Comparison of ENCODE assay signal across 10 mouse cellular contexts in genomic region chr7:70348064-70348976, GRCm38 (mm10). TPM values are rescaled to one million over a fixed set of nuclear protein-coding genes. Genes with fewer than 3 reads are reported as not detected.
DNase-seq lines count a peak whose midpoint lies in the region; ATAC-seq and TF ChIP-seq lines count a peak whose summit lies in the region.
"Had no signal": no experiment of that assay in that cellular context is flagged by ENCODE, and none has a peak within 500 bp of the region (broad histone marks: within the 10 kb centered on the region; RNA-seq: fewer than 3 reads in every experiment).

No protein-coding gene starts in this region.

- 35% methylated on average over 30 of the region's 30 CpGs for WGBS in lung, embryonic 16.5 days
- WGBS in hindbrain, embryonic 12.5 days = 7% methylated on average over 30 of the region's 30 CpGs
- WGBS in liver, embryonic 11.5 days = 12% methylated on average over 30 of the region's 30 CpGs
- WGBS in stomach, postnatal 0 days = 33% methylated on average over 30 of the region's 30 CpGs

- peak overlapping the region; percentile 96 for H3K27ac ChIP-seq in lung, embryonic 16.5 days (ENCODE audit: low read length)
- H3K27ac ChIP-seq in hindbrain, embryonic 12.5 days = peak overlapping the region; percentile 98
- H3K27ac ChIP-seq in liver, embryonic 11.5 days (ENCODE audit: low read depth, low read length) = peak overlapping the region; percentile 62
- H3K27ac ChIP-seq in stomach, postnatal 0 days (replicated peaks) = peak overlapping the region; percentile 77

- ATAC-seq in lung, embryonic 16.5 days (ENCODE audit: low read depth) = no peak
- ATAC-seq in hindbrain, embryonic 12.5 days (ENCODE audit: low FRiP score) = no peak
- ATAC-seq in liver, embryonic 11.5 days (replicated peaks; ENCODE audit: low FRiP score) = no peak
- ATAC-seq in stomach, postnatal 0 days (ENCODE audit: low FRiP score, low TSS enrichment) = no peak
- ATAC-seq in megakaryocyte progenitor cell, adult 5-6 weeks (replicated peaks; ENCODE audit: poor library complexity) = no peak
- ATAC-seq: Patski had no signal

- DNase-seq in lung, postnatal 10 days = no peak
- peak; percentile 37 for DNase-seq in liver, embryonic 11.5 days (ENCODE audit: low spot score)
- peak; percentile 21 for DNase-seq in stomach, postnatal 0 days (ENCODE audit: low spot score)
- no peak for DNase-seq in adrenal gland, postnatal 25 days
- DNase-seq in lung, postnatal 36 days = no peak
- DNase-seq: left cerebral cortex, postnatal 4 days had no signal

- H3K9me3 ChIP-seq in lung, embryonic 16.5 days (ENCODE audit: control insufficient read depth, low read length) = no peaks in the 10 kb centered on the region
- H3K9me3 ChIP-seq in hindbrain, embryonic 12.5 days (replicated peaks) = no peaks in the 10 kb centered on the region
- H3K9me3 ChIP-seq in liver, embryonic 11.5 days (ENCODE audit: control insufficient read depth, low read length) = no peaks in the 10 kb centered on the region
- H3K9me3 ChIP-seq in stomach, postnatal 0 days (ENCODE audit: control insufficient read depth, low read length) = no peaks in the 10 kb centered on the region

- no peak for TF ChIP-seq EP300 in stomach, postnatal 0 days (optimal IDR thresholded peaks at IDR 0.05)

- H3K4me2 ChIP-seq in lung, embryonic 16.5 days (ENCODE audit: low read depth, low read length) = peak overlapping the region; percentile 70
- H3K4me2 ChIP-seq in hindbrain, embryonic 12.5 days (replicated peaks) = peak overlapping the region; percentile 80
- peak overlapping the region; percentile 73 for H3K4me2 ChIP-seq in liver, embryonic 11.5 days
- H3K4me2 ChIP-seq in stomach, postnatal 0 days (replicated peaks; ENCODE audit: low read depth) = peak overlapping the region; percentile 88

- peak overlapping the region; percentile 95 for H3K9ac ChIP-seq in lung, embryonic 16.5 days (ENCODE audit: low read length)
- H3K9ac ChIP-seq in hindbrain, embryonic 12.5 days = peak overlapping the region; percentile 92
- peak overlapping the region; percentile 31 for H3K9ac ChIP-seq in liver, embryonic 11.5 days (ENCODE audit: low read depth, low read length)
- peak overlapping the region; percentile 58 for H3K9ac ChIP-seq in stomach, postnatal 0 days (ENCODE audit: low read length)

- H3K4me1 ChIP-seq in lung, embryonic 16.5 days (replicated peaks; ENCODE audit: control insufficient read depth, insufficient read depth, low read length) = peaks cover 59% of the 10 kb centered on the region
- H3K4me1 ChIP-seq in hindbrain, embryonic 12.5 days = peaks cover 71% of the 10 kb centered on the region
- peaks cover 12% of the 10 kb centered on the region for H3K4me1 ChIP-seq in liver, embryonic 11.5 days (replicated peaks; ENCODE audit: control insufficient read depth, insufficient read depth, low read length)
- H3K4me1 ChIP-seq in stomach, postnatal 0 days (replicated peaks; ENCODE audit: control insufficient read depth, insufficient read depth) = peaks cover 7% of the 10 kb centered on the region; the same call in 1 of the 2 replicates

- peak overlapping the region; percentile 66 for H3K4me3 ChIP-seq in lung, embryonic 16.5 days (ENCODE audit: low read length)
- peak overlapping the region; percentile 70 for H3K4me3 ChIP-seq in hindbrain, embryonic 12.5 days
- H3K4me3 ChIP-seq in liver, embryonic 11.5 days (ENCODE audit: low read depth, low read length) = no peak overlapping the region
- peak overlapping the region; percentile 13 for H3K4me3 ChIP-seq in stomach, postnatal 0 days (ENCODE audit: low read depth, low read length)

- H3K36me3 ChIP-seq in lung, embryonic 16.5 days (ENCODE audit: control insufficient read depth, insufficient read depth, low read length) = 0 out of 2 replicates have a peak, but pooled peaks cover 2% of the 10 kb centered on the region
- H3K36me3 ChIP-seq in hindbrain, embryonic 12.5 days = no peaks in the 10 kb centered on the region
- H3K36me3 ChIP-seq in liver, embryonic 11.5 days (ENCODE audit: control insufficient read depth, insufficient read depth, low read length) = no peaks in the 10 kb centered on the region
- no peaks in the 10 kb centered on the region for H3K36me3 ChIP-seq in stomach, postnatal 0 days (ENCODE audit: control insufficient read depth, insufficient read depth, low read length)

- no peaks in the 10 kb centered on the region for H3K27me3 ChIP-seq in lung, embryonic 16.5 days (ENCODE audit: control insufficient read depth, insufficient read depth, low read depth, low read length)
- H3K27me3 ChIP-seq in hindbrain, embryonic 12.5 days = peaks cover 28% of the 10 kb centered on the region
- peaks cover 84% of the 10 kb centered on the region for H3K27me3 ChIP-seq in liver, embryonic 11.5 days (replicated peaks; ENCODE audit: control insufficient read depth, insufficient read depth, low read length)
- no peaks in the 10 kb centered on the region for H3K27me3 ChIP-seq in stomach, postnatal 0 days (ENCODE audit: control insufficient read depth, insufficient read depth, low read length)
- H3K27me3 ChIP-seq: Patski had no signal

- TF ChIP-seq CTCF in stomach, postnatal 0 days (IDR thresholded peaks at IDR 0.05; ENCODE audit: low read depth) = no peak

RNA-seq across cellular contexts. Expression of gene Nr2f2, which starts 18.2 kb away (rescaled TPM):
- 83.5 and 95.7 TPM in 2 replicates for polyA plus RNA-seq in lung, embryonic 16.5 days (2015; fragmentation: Nextera tagmentation; extraction: Ambion mirVana)
- 133 and 146 TPM in 2 replicates for polyA plus RNA-seq in hindbrain, embryonic 12.5 days (2016; fragmentation: Nextera tagmentation; extraction: Ambion mirVana)
- 49.6 and 49.7 TPM in 2 replicates for polyA plus RNA-seq in liver, embryonic 11.5 days (2014; fragmentation: Nextera tagmentation; extraction: Ambion mirVana)
- polyA plus RNA-seq in stomach, postnatal 0 days (2015; fragmentation: Nextera tagmentation; extraction: Ambion mirVana) = 52.8 and 53.9 TPM in 2 replicates
- not detected in 2 replicates for total RNA-seq in megakaryocyte progenitor cell, adult 5-6 weeks (2015)
- total RNA-seq in megakaryocyte progenitor cell, adult 5-6 weeks (2017) = not detected in 2 replicates
- total RNA-seq in adrenal gland, postnatal 25 days (2021) = 101 and 117 TPM in 2 replicates

Comparison
In these comparisons a context has a peak if more than half of its experiments do, and no peak if none do; other contexts are left out.
1. H3K9ac ChIP-seq: peak in every context shown above with its lines; median percentile 95 in lung, embryonic 16.5 days; 92 in hindbrain, embryonic 12.5 days; 58 in stomach, postnatal 0 days; 31 in liver, embryonic 11.5 days.
2. DNase-seq: peak in liver, embryonic 11.5 days (single experiment) and stomach, postnatal 0 days (single experiment); none in lung, postnatal 10 days (single experiment), adrenal gland, postnatal 25 days (single experiment) and lung, postnatal 36 days (single experiment).
3. Peak in every context shown above with its lines, with median percentiles within 50 percentile points of each other: H3K27ac ChIP-seq and H3K4me2 ChIP-seq.